Mouse (Mus musculus) liver, adult 2 months (tissue): ENCODE measurements at regions not wholly inside any gene's neighbourhood (a gene's known extent, or its start where the extent isn't known, plus 50 kb on each side); places are given as distances from the start of the nearest gene placed in this dataset.

Source experiments
- CTCF ChIP-seq: fragments of 200-500 bp; IDR thresholded peaks from 2 replicates; pipeline ENCODE4 v1.5.1; 2011; ENCODE audit warnings: low read depth, low read length, control low read depth
- POLR2A ChIP-seq: fragments of 200-500 bp; IDR thresholded peaks from 2 replicates; pipeline ENCODE4 v1.6.1; 2011; ENCODE audit warnings: low read length, control low read depth; ENCODE audit not compliant: insufficient read depth; ENCODE audit errors: extremely low read depth

- no peak for TF ChIP-seq CTCF
- TF ChIP-seq POLR2A = no peak
Observed at GRCm38 (mm10) chr5:106292387-106293229, 165.4 kb downstream of the Barhl2 start.
